Mouse (Mus musculus): ENCODE data around the gene Ints13.
A peak's percentile ranks its signal among the peaks of the same experiment; 100 is the strongest.
"Not testable (repeated sequence)": the region's sequence is repeated elsewhere in the genome, so short reads cannot be mapped to it uniquely, and the experiment has no call there.

The Ints13 gene

GRCm38 (mm10) chr6:146577310-146578109, at the start of gene Ints13:
Gene Ints13 (minus strand): TSS chr6:146577835.
- DNase-seq (ENCODE audit: low spot score): peak; percentile 99

- no peak for DNase-seq (ENCODE audit: low spot score)
Measured at GRCm38 (mm10) chr6:146616670-146617069, 39.0 kb upstream of the Ints13 start.

- DNase-seq (ENCODE audit: low spot score): no peak
Measured at GRCm38 (mm10) chr6:146615891-146616290, 38.3 kb upstream of the Ints13 start.

- no peak for DNase-seq (ENCODE audit: low spot score)
Measured at GRCm38 (mm10) chr6:146614541-146614940, 36.9 kb upstream of the Ints13 start.

GRCm38 (mm10) chr6:146613907-146614306, 36.3 kb upstream of the Ints13 start:
- DNase-seq (ENCODE audit: low spot score): no peak

GRCm38 (mm10) chr6:146612736-146613135, 35.1 kb upstream of the Ints13 start:
- no peak for DNase-seq (ENCODE audit: low spot score)

- no peak for DNase-seq (ENCODE audit: low spot score)
Measured at GRCm38 (mm10) chr6:146611897-146612296, 34.3 kb upstream of the Ints13 start.

- no peak for DNase-seq (ENCODE audit: low spot score)
Measured at GRCm38 (mm10) chr6:146611385-146611784, 33.8 kb upstream of the Ints13 start.

- DNase-seq (ENCODE audit: low spot score): no peak
Measured at GRCm38 (mm10) chr6:146603651-146604050, 26.0 kb upstream of the Ints13 start.

GRCm38 (mm10) chr6:146602601-146603000, 25.0 kb upstream of the Ints13 start:
- DNase-seq (ENCODE audit: low spot score): no peak

GRCm38 (mm10) chr6:146585134-146585533, 7.5 kb upstream of the Ints13 start:
- no peak for DNase-seq (ENCODE audit: low spot score)

- no peak for DNase-seq (ENCODE audit: low spot score)
Measured at GRCm38 (mm10) chr6:146583366-146584046, 5.9 kb upstream of the Ints13 start.

GRCm38 (mm10) chr6:146580381-146580926, 2.8 kb upstream of the Ints13 start:
- DNase-seq (ENCODE audit: low spot score): no peak

- peak; percentile 19 for DNase-seq (ENCODE audit: low spot score)
Measured at GRCm38 (mm10) chr6:146578586-146578985, 951 bp upstream of the Ints13 start.

- DNase-seq (ENCODE audit: low spot score): peak; percentile 60
Measured at GRCm38 (mm10) chr6:146578111-146578531, 486 bp upstream of the Ints13 start.

GRCm38 (mm10) chr6:146576903-146577302, 732 bp downstream of the Ints13 start, which contains the start of gene Fgfr1op2:
Gene Fgfr1op2 (plus strand): TSS chr6:146577203.
- DNase-seq (ENCODE audit: low spot score): no peak

- no peak for DNase-seq (ENCODE audit: low spot score)
Measured at GRCm38 (mm10) chr6:146572073-146572472, 5.6 kb downstream of the Ints13 start.

GRCm38 (mm10) chr6:146562461-146562860, 15.2 kb downstream of the Ints13 start:
- not testable (repeated sequence) for DNase-seq (ENCODE audit: low spot score)

GRCm38 (mm10) chr6:146551326-146551725, 26.3 kb downstream of the Ints13 start:
- no peak for DNase-seq (ENCODE audit: low spot score)

GRCm38 (mm10) chr6:146550421-146550820, 27.2 kb downstream of the Ints13 start:
- DNase-seq (ENCODE audit: low spot score): no peak

- no peak for DNase-seq (ENCODE audit: low spot score)
Measured at GRCm38 (mm10) chr6:146545289-146545865, 32.3 kb downstream of the Ints13 start.

- DNase-seq (ENCODE audit: low spot score): no peak
Measured at GRCm38 (mm10) chr6:146544622-146545021, 33.0 kb downstream of the Ints13 start.

GRCm38 (mm10) chr6:146540386-146540785, 37.2 kb downstream of the Ints13 start:
- no peak for DNase-seq (ENCODE audit: low spot score)

All from embryo, embryonic 10 days (tissue).